Mouse (Mus musculus): ENCODE data around the gene Cdc7.

GRCm38 (mm10) chr5:106991300-106991929, 27.3 kb downstream of the Cdc7 start:
- TF ChIP-seq CTCF (IDR thresholded peaks at IDR 0.05) (no peak), EP300 (IDR thresholded peaks at IDR 0.05) (peak; percentile 93)
